Mouse (Mus musculus): ENCODE measurements around the gene Ppfia4. TPM values are rescaled to one million over a fixed set of nuclear protein-coding genes. Genes with fewer than 3 reads are reported as not detected.

The Ppfia4 gene
- total and polyA plus RNA-seq, 3 experiments = 0.30 to 5.4 (median 1.8) TPM

DNA sequence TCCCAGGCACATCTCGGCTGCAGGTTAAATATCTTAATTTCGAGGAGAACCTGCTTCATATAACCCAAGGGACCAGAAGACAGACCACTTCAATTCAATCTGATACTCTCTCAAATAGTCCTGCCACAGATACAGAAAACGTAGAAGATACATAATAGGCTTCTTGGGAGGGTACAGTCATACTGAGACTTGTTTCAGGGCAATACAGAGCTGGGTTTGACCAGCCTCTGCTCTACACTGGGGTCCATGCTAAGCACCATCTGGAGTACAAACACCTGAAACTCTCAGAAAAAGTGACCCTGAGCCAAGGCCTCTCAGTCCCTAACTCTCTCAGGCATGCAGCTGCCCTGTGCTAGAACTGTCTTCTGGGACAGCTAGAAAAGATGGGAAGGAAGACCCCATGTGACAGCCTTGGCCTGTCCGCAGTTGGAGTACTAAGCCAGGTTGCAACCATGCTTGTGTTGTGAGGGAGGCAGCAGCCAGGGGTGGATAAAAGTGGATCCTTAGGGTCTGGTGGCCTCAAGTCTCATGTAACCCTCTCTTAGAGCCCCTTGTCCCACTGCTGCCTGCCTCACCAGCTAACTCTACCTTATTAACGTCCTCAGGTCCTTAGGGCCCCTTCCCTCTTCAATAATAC lies 9.0 kb upstream of the Ppfia4 start:
- Histone ChIP-seq H3K4me3 (replicated peaks in 1 of 3; ENCODE audit: low read depth in 2 of 3, low read length in 2 of 3, poor library complexity in 1 of 3) (no peak overlapping the region), H3K4me1 (ENCODE audit: control insufficient read depth in 1 of 2, insufficient read depth in 2 of 2) (peaks cover 6 to 13% of the 10 kb centered on the region in 2 experiments; a peak in 2 of 4 replicates), H3K27ac (ENCODE audit: insufficient read depth, low read depth) (no peak overlapping the region), H3K4me2 (ENCODE audit: insufficient read depth, low read depth, poor library complexity, severe bottlenecking) (no peak overlapping the region), H3K36me3 (replicated peaks in 1 of 2; ENCODE audit: control insufficient read depth in 1 of 2, insufficient read depth in 1 of 2, low read length in 1 of 2) (peaks cover 12 to 27% of the 10 kb centered on the region in 2 experiments), H3K27me3 (replicated peaks) (no peaks in the 10 kb centered on the region), H3K79me2 (replicated peaks; ENCODE audit: control insufficient read depth, extremely low read depth, insufficient read depth, poor library complexity, severe bottlenecking) (no peaks in the 10 kb centered on the region), H3K9ac (ENCODE audit: insufficient read depth, low read depth) (no peak overlapping the region), H3K9me3 (replicated peaks; ENCODE audit: low read length) (peaks cover 3% of the 10 kb centered on the region)
- no peak for DNase-seq (ENCODE audit: extremely low read depth)
- dilution Hi-C loops (cut with MboI; ENCODE audit: extremely low pct_ligation_motif_present, extremely low pct_unique_long_range_greater_than_20kb, low sequenced_read_pairs) = no loop called here
- in situ Hi-C loops (cut with MboI; ENCODE audit: low pct_ligation_motif_present, low pct_unique_long_range_greater_than_20kb, low sequenced_read_pairs) = no loop called here
- TF ChIP-seq POLR2A (IDR thresholded peaks at IDR 0.05; ENCODE audit: low read depth, low read length) (no peak), JUND (conservative IDR thresholded peaks at IDR 0.05; ENCODE audit: low read depth, low read length) (peak; percentile 79), JUN (IDR thresholded peaks at IDR 0.05; ENCODE audit: insufficient read depth, low read depth, low read length) (peak; percentile 48; the same call in 1 of the 2 replicates), SMC3 (IDR thresholded peaks at IDR 0.05; ENCODE audit: low read depth, low read length) (no peak), TBP (conservative IDR thresholded peaks at IDR 0.05; ENCODE audit: low read depth, low read length) (no peak), RCOR1 (conservative IDR thresholded peaks at IDR 0.05; ENCODE audit: low read depth, low read length) (no peak), IRF4 (IDR thresholded peaks at IDR 0.05; ENCODE audit: low read depth, low read length) (peak; percentile 81), EP300 (IDR thresholded peaks at IDR 0.05; ENCODE audit: low read length) (peak; percentile 41; the same call in 1 of the 2 replicates)

DNA sequence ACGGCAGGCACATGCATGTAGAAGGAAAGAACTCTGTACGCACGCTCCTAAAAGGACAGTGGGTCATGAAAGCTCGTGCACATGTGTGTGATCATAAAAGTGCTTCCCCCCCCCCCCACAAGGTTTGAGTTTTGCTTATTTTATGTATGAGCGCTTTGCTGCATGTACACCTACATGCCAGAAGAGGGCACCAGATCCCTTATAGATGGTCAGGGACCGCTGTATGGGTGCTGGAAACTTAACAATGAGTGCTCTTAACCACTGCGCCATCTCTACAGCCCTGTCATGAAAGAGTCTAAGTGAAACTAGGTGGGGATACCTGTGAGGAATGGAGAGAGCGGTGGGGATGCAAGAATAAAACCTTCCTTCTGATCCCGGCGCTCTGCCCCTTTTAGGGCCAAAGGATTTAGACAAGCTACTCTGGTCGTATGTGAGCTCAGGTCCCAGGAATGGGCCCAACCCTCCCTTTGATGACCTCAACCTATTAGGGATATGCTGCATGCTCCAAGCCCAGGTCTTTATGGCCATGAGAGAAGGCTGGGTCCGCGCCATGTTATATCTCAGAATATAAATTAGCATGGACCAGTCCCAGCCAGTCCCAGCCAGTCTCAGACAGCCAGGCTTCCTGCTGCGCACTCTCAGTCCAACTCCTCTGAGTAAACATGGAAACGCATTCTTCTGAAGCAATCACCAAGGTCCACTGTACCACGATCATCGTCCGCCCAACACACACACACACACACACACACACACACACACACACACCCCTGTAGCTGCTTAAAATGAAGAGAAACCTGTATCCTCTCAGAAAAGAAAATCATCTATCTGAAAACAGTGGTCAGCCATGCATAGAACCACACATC lies 7.3 kb upstream of the Ppfia4 start:
- Histone ChIP-seq H3K79me2 (replicated peaks; ENCODE audit: control insufficient read depth, extremely low read depth, insufficient read depth, poor library complexity, severe bottlenecking) (no peaks in the 10 kb centered on the region), H3K27ac (ENCODE audit: insufficient read depth, low read depth) (no peak overlapping the region), H3K4me2 (ENCODE audit: insufficient read depth, low read depth, poor library complexity, severe bottlenecking) (no peak overlapping the region), H3K9ac (ENCODE audit: insufficient read depth, low read depth) (no peak overlapping the region), H3K36me3 (replicated peaks in 1 of 2; ENCODE audit: control insufficient read depth in 1 of 2, insufficient read depth in 1 of 2, low read length in 1 of 2) (peaks cover 4 to 11% of the 10 kb centered on the region in 2 experiments), H3K4me3 (replicated peaks in 1 of 3; ENCODE audit: low read depth in 2 of 3, low read length in 2 of 3, poor library complexity in 1 of 3) (no peak overlapping the region), H3K9me3 (replicated peaks; ENCODE audit: low read length) (peaks cover 3% of the 10 kb centered on the region), H3K27me3 (replicated peaks) (no peaks in the 10 kb centered on the region), H3K4me1 (ENCODE audit: control insufficient read depth in 1 of 2, insufficient read depth in 2 of 2) (peaks cover 6 to 26% of the 10 kb centered on the region in 2 experiments; a peak in 3 of 4 replicates)
- in situ Hi-C loops (cut with MboI; ENCODE audit: low pct_ligation_motif_present, low pct_unique_long_range_greater_than_20kb, low sequenced_read_pairs) = no loop called here
- TF ChIP-seq CHD1 (IDR thresholded peaks at IDR 0.05; ENCODE audit: low read depth, low read length) = no peak
- TF ChIP-seq JUND (conservative IDR thresholded peaks at IDR 0.05; ENCODE audit: low read depth, low read length) = no peak
- no peak for TF ChIP-seq IRF4 (IDR thresholded peaks at IDR 0.05; ENCODE audit: low read depth, low read length)
- TF ChIP-seq CTCF (conservative IDR thresholded peaks at IDR 0.05 in 1 of 2, IDR thresholded peaks at IDR 0.05 in 1 of 2; ENCODE audit: low read depth in 2 of 2, low read length in 2 of 2) = peak in 1 of 2 experiments; percentile 38; a peak in 2 of 4 replicates
- TF ChIP-seq RAD21 (IDR thresholded peaks at IDR 0.05; ENCODE audit: low read depth, low read length) = peak; percentile 19
- TF ChIP-seq ETS1 (conservative IDR thresholded peaks at IDR 0.05; ENCODE audit: low read depth, low read length) = no peak
- no peak for TF ChIP-seq JUN (IDR thresholded peaks at IDR 0.05; ENCODE audit: insufficient read depth, low read depth, low read length)
- TF ChIP-seq RCOR1 (conservative IDR thresholded peaks at IDR 0.05; ENCODE audit: low read depth, low read length) = no peak
- dilution Hi-C loops (cut with MboI; ENCODE audit: extremely low pct_ligation_motif_present, extremely low pct_unique_long_range_greater_than_20kb, low sequenced_read_pairs) = no loop called here
- no peak for DNase-seq (ENCODE audit: extremely low read depth)

Measured in CH12.LX (cell line).